Mouse (Mus musculus): ENCODE data around the gene Erc1. TPM values are rescaled to one million over a fixed set of nuclear protein-coding genes. Genes with fewer than 3 reads are reported as not detected.

The Erc1 gene
- polyA plus RNA-seq, 1 experiment: 3.0 TPM

DNA sequence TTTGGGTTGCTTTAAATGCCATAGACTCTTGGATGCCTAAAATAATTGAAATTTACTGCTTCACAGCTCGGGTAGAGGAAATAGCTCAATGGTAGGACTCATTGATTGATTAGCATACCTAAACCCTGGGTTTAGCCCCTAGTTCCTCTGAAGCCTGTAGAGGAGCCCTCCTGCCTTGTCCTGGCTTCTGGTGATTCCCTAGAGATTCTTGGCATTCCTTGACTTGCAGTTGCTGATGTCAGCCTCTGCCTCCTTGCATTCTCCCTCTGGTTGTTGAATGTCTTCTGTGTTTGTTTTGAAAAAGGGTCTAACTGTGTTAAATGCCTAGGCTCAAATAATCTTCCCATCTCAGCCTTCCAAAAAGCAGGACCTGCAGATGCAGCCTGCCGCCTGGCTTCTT, 6.2 kb upstream of the Erc1 start:
- H3K4me3 ChIP-seq (ENCODE audit: extremely low read depth, insufficient read depth, insufficient read length): no peak overlapping the region
- no peaks in the 10 kb centered on the region for H3K27me3 ChIP-seq (ENCODE audit: control insufficient read depth, insufficient read depth, low read length)
- no peaks in the 10 kb centered on the region for H3K4me1 ChIP-seq (ENCODE audit: control insufficient read depth, insufficient read depth, insufficient read length)
- 80% methylated on average over 2 of the region's 2 CpGs for WGBS
- TF ChIP-seq POLR2A (IDR thresholded peaks at IDR 0.05; ENCODE audit: low read depth, low read length) (no peak), CTCF (IDR thresholded peaks at IDR 0.05; ENCODE audit: extremely low read depth, insufficient read depth, insufficient read length, insufficient replicate concordance) (no peak)
- no peak for DNase-seq (ENCODE audit: low read depth in 1 of 2, low spot score in 2 of 2)
- H3K36me3 ChIP-seq (ENCODE audit: control insufficient read depth, insufficient read depth, low read length): no peaks in the 10 kb centered on the region
- H3K27ac ChIP-seq (ENCODE audit: insufficient read depth, low read length): no peak overlapping the region

- Histone ChIP-seq H3K4me1 (ENCODE audit: control insufficient read depth, insufficient read depth, insufficient read length) (peaks cover 4% of the 10 kb centered on the region), H3K27me3 (ENCODE audit: control insufficient read depth, insufficient read depth, low read length) (peaks cover 2% of the 10 kb centered on the region; the same call in 1 of the 2 replicates), H3K36me3 (ENCODE audit: control insufficient read depth, insufficient read depth, low read length) (no peaks in the 10 kb centered on the region), H3K4me3 (ENCODE audit: extremely low read depth, insufficient read depth, insufficient read length) (no peak overlapping the region), H3K27ac (ENCODE audit: insufficient read depth, low read length) (no peak overlapping the region)
- no peak for DNase-seq (ENCODE audit: low read depth in 1 of 2, low spot score in 2 of 2)
- 96% methylated on average over 3 of the region's 3 CpGs for WGBS
- no peak for TF ChIP-seq CTCF (IDR thresholded peaks at IDR 0.05; ENCODE audit: extremely low read depth, insufficient read depth, insufficient read length, insufficient replicate concordance)
Observed at GRCm38 (mm10) chr6:119849858-119850257, 1.9 kb upstream of the Erc1 start.

- peaks cover 2% of the 10 kb centered on the region; the same call in 1 of the 2 replicates for H3K27me3 ChIP-seq (ENCODE audit: control insufficient read depth, insufficient read depth, low read length)
- H3K27ac ChIP-seq (ENCODE audit: insufficient read depth, low read length): no peak overlapping the region
- H3K4me1 ChIP-seq (ENCODE audit: control insufficient read depth, insufficient read depth, insufficient read length): peaks cover 4% of the 10 kb centered on the region
- no peaks in the 10 kb centered on the region for H3K36me3 ChIP-seq (ENCODE audit: control insufficient read depth, insufficient read depth, low read length)
- no peak for DNase-seq (ENCODE audit: low read depth in 1 of 2, low spot score in 2 of 2)
- TF ChIP-seq CTCF (IDR thresholded peaks at IDR 0.05; ENCODE audit: extremely low read depth, insufficient read depth, insufficient read length, insufficient replicate concordance) (no peak), POLR2A (IDR thresholded peaks at IDR 0.05; ENCODE audit: low read depth, low read length) (no peak)
- no peak overlapping the region for H3K4me3 ChIP-seq (ENCODE audit: extremely low read depth, insufficient read depth, insufficient read length)
- 68% methylated on average over 3 of the region's 3 CpGs for WGBS
Observed at GRCm38 (mm10) chr6:119849348-119849709, 1.4 kb upstream of the Erc1 start.

DNA sequence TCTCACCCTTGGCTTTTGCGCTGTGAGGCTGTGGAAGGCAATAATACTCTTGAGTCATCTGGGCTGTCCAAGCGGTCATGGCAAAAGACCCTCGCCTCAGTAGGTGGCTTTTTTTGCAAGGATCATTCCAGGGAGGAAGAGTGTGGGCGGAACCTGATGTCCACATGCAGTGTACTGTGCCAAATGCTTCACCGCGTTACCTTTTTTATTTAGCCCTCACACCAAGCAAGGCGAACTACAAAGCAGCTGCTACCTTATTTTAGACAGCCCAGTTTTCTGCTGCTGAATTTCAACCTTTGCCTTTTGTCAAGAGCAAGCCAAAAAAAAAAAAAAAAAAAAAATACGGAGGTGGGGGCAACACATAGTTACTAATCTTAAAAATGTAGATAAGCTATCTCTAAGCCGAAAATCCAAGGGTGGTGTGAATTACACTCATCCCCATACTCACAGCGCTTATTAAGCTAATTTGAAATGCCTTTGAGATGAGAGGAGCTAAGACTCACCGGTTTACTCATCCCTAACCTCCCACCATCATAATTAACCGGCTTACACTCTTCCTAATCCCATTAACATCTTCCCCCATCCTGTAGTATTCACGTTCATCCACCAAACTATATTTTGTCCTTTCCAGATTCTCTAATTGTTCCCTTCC, 855 bp upstream of the Erc1 start:
- Histone ChIP-seq H3K4me1 (ENCODE audit: control insufficient read depth, insufficient read depth, insufficient read length) (peaks cover 4% of the 10 kb centered on the region), H3K4me3 (ENCODE audit: extremely low read depth, insufficient read depth, insufficient read length) (peak overlapping the region; percentile 99), H3K36me3 (ENCODE audit: control insufficient read depth, insufficient read depth, low read length) (no peaks in the 10 kb centered on the region), H3K27me3 (ENCODE audit: control insufficient read depth, insufficient read depth, low read length) (peaks cover 2% of the 10 kb centered on the region; the same call in 1 of the 2 replicates), H3K27ac (ENCODE audit: insufficient read depth, low read length) (no peak overlapping the region)
- 34% methylated on average over 13 of the region's 13 CpGs for WGBS
- TF ChIP-seq POLR2A (IDR thresholded peaks at IDR 0.05; ENCODE audit: low read depth, low read length): no peak
- TF ChIP-seq CTCF (IDR thresholded peaks at IDR 0.05; ENCODE audit: extremely low read depth, insufficient read depth, insufficient read length, insufficient replicate concordance): no peak
- no peak for DNase-seq (ENCODE audit: low read depth in 1 of 2, low spot score in 2 of 2)

- TF ChIP-seq POLR2A (IDR thresholded peaks at IDR 0.05; ENCODE audit: low read depth, low read length) (no peak), CTCF (IDR thresholded peaks at IDR 0.05; ENCODE audit: extremely low read depth, insufficient read depth, insufficient read length, insufficient replicate concordance) (no peak)
Observed at GRCm38 (mm10) chr6:119847518-119848033, 391 bp downstream of the Erc1 start.

DNA sequence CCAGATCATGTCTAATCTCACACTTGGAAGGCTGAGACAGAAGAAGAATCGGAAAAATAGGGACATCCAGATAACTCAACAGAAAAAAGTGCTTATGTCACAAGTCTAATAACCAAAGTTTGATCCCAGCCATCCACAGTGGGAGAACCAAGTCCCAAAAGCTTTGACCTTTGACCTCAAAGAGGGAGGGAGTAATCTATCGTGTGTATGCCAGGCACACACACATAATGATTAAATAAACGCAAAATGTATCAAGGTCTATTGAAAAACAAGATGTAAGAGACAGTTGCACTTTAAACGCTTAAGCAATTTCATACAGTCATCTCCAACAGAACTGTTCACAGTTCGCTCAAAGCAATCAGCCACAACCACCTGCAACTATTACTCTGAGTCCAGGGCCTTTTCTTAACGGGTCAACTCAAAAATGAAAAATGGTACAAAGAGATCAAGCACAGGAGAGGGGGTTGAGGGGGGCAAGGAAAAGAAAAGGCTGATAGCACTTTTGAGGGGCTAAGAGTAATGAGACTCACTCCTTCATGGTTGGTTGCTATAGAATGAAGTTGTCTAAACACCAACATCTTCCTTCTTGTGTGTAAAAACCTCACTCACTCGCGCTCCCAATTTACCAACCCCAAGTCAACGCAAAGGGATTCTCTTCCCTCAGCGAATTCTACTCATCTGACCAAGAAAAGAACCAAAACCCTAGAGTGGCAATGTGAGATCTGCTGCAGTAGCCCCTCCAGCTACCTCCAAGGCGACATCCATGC, 1.0 kb downstream of the Erc1 start:
- DNase-seq (ENCODE audit: low read depth in 1 of 2, low spot score in 2 of 2): no peak

More at GRCm38 (mm10) chr6:119847518-119848033, 391 bp downstream of the Erc1 start:
- Histone ChIP-seq H3K36me3 (ENCODE audit: control insufficient read depth, insufficient read depth, low read length) (no peaks in the 10 kb centered on the region), H3K27me3 (ENCODE audit: control insufficient read depth, insufficient read depth, low read length) (peaks cover 2% of the 10 kb centered on the region; the same call in 1 of the 2 replicates), H3K4me3 (ENCODE audit: extremely low read depth, insufficient read depth, insufficient read length) (peak overlapping the region; percentile 99), H3K27ac (ENCODE audit: insufficient read depth, low read length) (peak overlapping the region; percentile 71), H3K4me1 (ENCODE audit: control insufficient read depth, insufficient read depth, insufficient read length) (peaks cover 4% of the 10 kb centered on the region)
- 1% methylated on average over 40 of the region's 40 CpGs for WGBS
- DNase-seq (ENCODE audit: low read depth in 1 of 2, low spot score in 2 of 2): no peak

More for the DNA sequence above, 1.0 kb downstream of the Erc1 start:
- Histone ChIP-seq H3K36me3 (ENCODE audit: control insufficient read depth, insufficient read depth, low read length) (no peaks in the 10 kb centered on the region), H3K27me3 (ENCODE audit: control insufficient read depth, insufficient read depth, low read length) (peaks cover 2% of the 10 kb centered on the region; the same call in 1 of the 2 replicates), H3K4me1 (ENCODE audit: control insufficient read depth, insufficient read depth, insufficient read length) (peaks cover 4% of the 10 kb centered on the region), H3K4me3 (ENCODE audit: extremely low read depth, insufficient read depth, insufficient read length) (peak overlapping the region; percentile 99; the same call in 1 of the 2 replicates), H3K27ac (ENCODE audit: insufficient read depth, low read length) (no peak overlapping the region)
- WGBS: 55% methylated on average over 11 of the region's 11 CpGs
- TF ChIP-seq CTCF (IDR thresholded peaks at IDR 0.05; ENCODE audit: extremely low read depth, insufficient read depth, insufficient read length, insufficient replicate concordance) (no peak), POLR2A (IDR thresholded peaks at IDR 0.05; ENCODE audit: low read depth, low read length) (no peak)

All from spleen, adult 2 months (tissue).